Mouse (Mus musculus) macrophage (primary cell): ENCODE data around the gene Zbtb7b. TPM values are rescaled to one million over a fixed set of nuclear protein-coding genes. Genes with fewer than 3 reads are reported as not detected.

Experiments used
- H3K27ac ChIP-seq: fragments of 350-480 bp; formaldehyde crosslinking; 2 replicates; pipeline ENCODE4 v1.9.0; 2021
- H3K36me3 ChIP-seq: fragments of 350-480 bp; formaldehyde crosslinking; 2 replicates; pipeline ENCODE4 v1.9.0; 2021; ENCODE audit errors: inconsistent target
- H3K4me3 ChIP-seq: fragments of 350-480 bp; formaldehyde crosslinking; 2 replicates; pipeline ENCODE4 v1.9.0; 2021; ENCODE audit errors: inconsistent target
- H3K79me2 ChIP-seq: fragments of 350-480 bp; formaldehyde crosslinking; 2 replicates; pipeline ENCODE4 v1.9.0; 2021; ENCODE audit errors: inconsistent target
- WGBS: methylation state at CpG from one replicate; pipeline ENCODE4 v1.1.7; 2026; ENCODE audit warnings: inconsistent platforms; ENCODE audit not compliant: missing documents; 5-methylcytosine and 5-hydroxymethylcytosine counted together
- polyA plus RNA-seq: library from polyadenylated mRNA; stranded (reverse); fragments of 250-400 nt; gene quantifications from 3 replicates; pipeline ENCODE4 v1.2.4, GENCODE M21; 2018; ENCODE audit warnings: inconsistent platforms

Gene Zbtb7b
- polyA plus RNA-seq, 1 experiment from 2014 or later: 42.1 TPM

GRCm38 (mm10) chr3:89379388-89380131, 15.0 kb downstream of the Zbtb7b start:
- Histone ChIP-seq H3K27ac (no peak overlapping the region), H3K79me2 (peaks cover 43% of the 10 kb centered on the region), H3K36me3 (peaks cover 27% of the 10 kb centered on the region), H3K4me3 (no peak overlapping the region)
- WGBS: 85% methylated on average over 26 of the region's 31 CpGs

- Histone ChIP-seq H3K4me3 (no peak overlapping the region), H3K36me3 (peaks cover 27% of the 10 kb centered on the region), H3K27ac (no peak overlapping the region), H3K79me2 (peaks cover 33% of the 10 kb centered on the region)
- 12% methylated on average over 26 of the region's 29 CpGs for WGBS
Observed at GRCm38 (mm10) chr3:89378394-89379067, 16.0 kb downstream of the Zbtb7b start.

- H3K79me2 ChIP-seq: peaks cover 26% of the 10 kb centered on the region
- H3K27ac ChIP-seq: no peak overlapping the region
- H3K36me3 ChIP-seq: peaks cover 27% of the 10 kb centered on the region
- no peak overlapping the region for H3K4me3 ChIP-seq
- 82% methylated on average over 4 of the region's 4 CpGs for WGBS
Observed at GRCm38 (mm10) chr3:89377831-89378230, 16.7 kb downstream of the Zbtb7b start.

GRCm38 (mm10) chr3:89373581-89374231, 20.9 kb downstream of the Zbtb7b start:
- Histone ChIP-seq H3K4me3 (no peak overlapping the region), H3K79me2 (no peaks in the 10 kb centered on the region), H3K27ac (no peak overlapping the region), H3K36me3 (no peaks in the 10 kb centered on the region)
- WGBS: 58% methylated on average over 5 of the region's 5 CpGs

- no peaks in the 10 kb centered on the region for H3K79me2 ChIP-seq
- H3K4me3 ChIP-seq: no peak overlapping the region
- 91% methylated on average over 11 of the region's 11 CpGs for WGBS
- H3K27ac ChIP-seq: no peak overlapping the region
- no peaks in the 10 kb centered on the region for H3K36me3 ChIP-seq
Observed at GRCm38 (mm10) chr3:89367338-89367737, 27.2 kb downstream of the Zbtb7b start.

GRCm38 (mm10) chr3:89365486-89366414, 28.8 kb downstream of the Zbtb7b start:
- no peak overlapping the region for H3K27ac ChIP-seq
- H3K4me3 ChIP-seq: no peak overlapping the region
- 86% methylated on average over 20 of the region's 20 CpGs for WGBS
- no peaks in the 10 kb centered on the region for H3K79me2 ChIP-seq
- H3K36me3 ChIP-seq: no peaks in the 10 kb centered on the region

GRCm38 (mm10) chr3:89365153-89365485, 29.5 kb downstream of the Zbtb7b start, which contains the start of gene Dcst1:
TSS of gene Dcst1 (minus strand) at chr3:89365253.
- WGBS: 95% methylated on average over 11 of the region's 11 CpGs
- H3K36me3 ChIP-seq: no peaks in the 10 kb centered on the region

GRCm38 (mm10) chr3:89364631-89365030, 29.9 kb downstream of the Zbtb7b start:
- WGBS: 92% methylated on average over 6 of the region's 8 CpGs
- H3K27ac ChIP-seq: no peak overlapping the region
- H3K36me3 ChIP-seq: no peaks in the 10 kb centered on the region
- no peak overlapping the region for H3K4me3 ChIP-seq
- H3K79me2 ChIP-seq: no peaks in the 10 kb centered on the region

More at GRCm38 (mm10) chr3:89365153-89365485, 29.5 kb downstream of the Zbtb7b start, which contains the start of gene Dcst1:
- no peak within 1 kb of the TSS for H3K4me3 ChIP-seq
- no peaks in the 10 kb centered on the region for H3K79me2 ChIP-seq
- no peak within 1 kb of the TSS for H3K27ac ChIP-seq

GRCm38 (mm10) chr3:89361675-89362074, 32.9 kb downstream of the Zbtb7b start, which contains the start of gene Dcst2:
TSS of gene Dcst2 (plus strand) at chr3:89361975.
- no peaks in the 10 kb centered on the region for H3K36me3 ChIP-seq

GRCm38 (mm10) chr3:89360237-89360636, 34.3 kb downstream of the Zbtb7b start:
- 6% methylated on average over 3 of the region's 3 CpGs for WGBS
- Histone ChIP-seq H3K27ac (no peak overlapping the region), H3K36me3 (no peaks in the 10 kb centered on the region), H3K4me3 (no peak overlapping the region), H3K79me2 (no peaks in the 10 kb centered on the region)

More at GRCm38 (mm10) chr3:89361675-89362074, 32.9 kb downstream of the Zbtb7b start, which contains the start of gene Dcst2:
- WGBS: 92% methylated on average over 6 of the region's 7 CpGs
- H3K27ac ChIP-seq: no peak within 1 kb of the TSS
- no peak within 1 kb of the TSS for H3K4me3 ChIP-seq
- H3K79me2 ChIP-seq: no peaks in the 10 kb centered on the region

GRCm38 (mm10) chr3:89359630-89360029, 34.9 kb downstream of the Zbtb7b start:
- H3K27ac ChIP-seq: no peak overlapping the region
- no peak overlapping the region for H3K4me3 ChIP-seq
- H3K36me3 ChIP-seq: no peaks in the 10 kb centered on the region
- H3K79me2 ChIP-seq: no peaks in the 10 kb centered on the region
- WGBS: 79% methylated on average over 6 of the region's 6 CpGs

GRCm38 (mm10) chr3:89356029-89356428, 38.5 kb downstream of the Zbtb7b start:
- WGBS: 84% methylated on average over 9 of the region's 9 CpGs

GRCm38 (mm10) chr3:89355512-89355902, 39.1 kb downstream of the Zbtb7b start:
- H3K4me3 ChIP-seq: no peak overlapping the region
- H3K27ac ChIP-seq: no peak overlapping the region
- H3K79me2 ChIP-seq: no peaks in the 10 kb centered on the region
- 85% methylated on average over 6 of the region's 6 CpGs for WGBS
- H3K36me3 ChIP-seq: no peaks in the 10 kb centered on the region

More at GRCm38 (mm10) chr3:89356029-89356428, 38.5 kb downstream of the Zbtb7b start:
- Histone ChIP-seq H3K4me3 (no peak overlapping the region), H3K36me3 (no peaks in the 10 kb centered on the region), H3K79me2 (no peaks in the 10 kb centered on the region), H3K27ac (no peak overlapping the region)
